Mouse (Mus musculus) cerebellum, adult 9-10 months (tissue): ENCODE results near the gene Zg16.
A peak's percentile ranks its signal among the peaks of the same experiment; 100 is the strongest.
"Not testable (repeated sequence)": the region's sequence is repeated elsewhere in the genome, so short reads cannot be mapped to it uniquely, and the experiment has no call there.

Source experiments
- DNase-seq: peaks from one replicate; pipeline ENCODE4 v3.0.0; 2022

Zg16 gene

DNA sequence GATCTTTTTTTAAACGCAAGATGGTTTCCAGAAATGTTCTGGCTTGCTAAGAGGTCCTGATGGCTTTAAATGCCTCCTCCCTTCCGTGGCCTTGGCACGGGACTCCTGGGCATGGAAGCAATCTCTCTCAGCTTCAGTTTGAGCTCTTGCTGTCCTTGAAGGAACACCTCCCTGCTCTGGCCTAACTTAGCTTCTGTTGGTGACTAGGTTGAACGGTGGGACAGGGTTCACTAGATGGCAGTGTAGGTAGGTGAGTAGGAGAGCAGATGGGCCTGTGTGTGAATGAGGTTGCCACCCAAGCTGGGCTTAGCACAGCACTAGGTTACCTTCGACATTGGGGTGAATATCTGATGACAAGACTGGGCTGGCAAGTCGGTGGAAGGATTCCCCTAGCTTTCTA lies 16.8 kb upstream of the Zg16 start:
- DNase-seq = peak; percentile 32

DNA sequence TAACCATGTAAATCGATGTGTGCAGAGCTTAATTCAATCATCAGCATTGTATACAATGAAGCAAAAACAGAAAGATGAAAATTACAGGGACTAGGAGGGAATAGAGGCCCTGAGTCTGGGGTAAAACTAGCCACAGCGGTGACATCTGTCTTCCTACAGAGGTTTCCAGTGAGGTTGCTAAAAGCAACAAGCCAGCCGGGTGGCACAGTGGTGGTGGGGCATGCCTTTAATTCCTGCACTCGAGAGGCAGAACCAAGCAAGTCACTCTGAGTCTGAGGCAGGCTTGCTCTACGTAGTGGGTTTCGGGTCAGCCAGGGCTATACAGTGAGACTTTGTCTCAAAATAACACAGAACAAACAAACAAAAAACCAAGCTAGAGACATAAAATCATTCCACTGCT lies 15.0 kb upstream of the Zg16 start:
- DNase-seq = no peak

- DNase-seq = no peak
These were observed 14.4 kb upstream of the Zg16 start for GRCm38 (mm10) chr7:127101451-127102016.

DNA sequence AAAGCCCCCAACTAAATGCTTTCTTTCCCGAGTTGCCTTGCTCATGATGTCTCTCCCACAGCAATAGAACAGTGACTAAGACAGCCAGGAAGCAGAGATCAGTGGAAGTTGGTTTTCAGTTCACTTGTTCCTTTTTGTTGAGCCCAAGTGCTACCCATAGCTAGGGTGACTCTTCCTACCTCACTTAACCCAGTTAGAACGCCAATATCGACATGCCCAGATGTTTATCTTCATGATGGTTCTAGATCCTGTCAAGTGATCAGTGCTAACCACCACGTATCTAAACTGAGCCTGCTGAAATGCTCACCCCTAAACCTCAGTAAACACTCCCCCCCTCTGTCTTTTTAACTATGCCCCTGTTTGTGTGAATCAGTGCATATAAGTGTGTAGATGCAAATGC lies 12.4 kb upstream of the Zg16 start:
- no peak for DNase-seq

- no peak for DNase-seq
These were observed 11.8 kb upstream of the Zg16 start for GRCm38 (mm10) chr7:127098950-127099349.

- DNase-seq = no peak
These were observed 11.4 kb upstream of the Zg16 start for GRCm38 (mm10) chr7:127098521-127098920.

DNA sequence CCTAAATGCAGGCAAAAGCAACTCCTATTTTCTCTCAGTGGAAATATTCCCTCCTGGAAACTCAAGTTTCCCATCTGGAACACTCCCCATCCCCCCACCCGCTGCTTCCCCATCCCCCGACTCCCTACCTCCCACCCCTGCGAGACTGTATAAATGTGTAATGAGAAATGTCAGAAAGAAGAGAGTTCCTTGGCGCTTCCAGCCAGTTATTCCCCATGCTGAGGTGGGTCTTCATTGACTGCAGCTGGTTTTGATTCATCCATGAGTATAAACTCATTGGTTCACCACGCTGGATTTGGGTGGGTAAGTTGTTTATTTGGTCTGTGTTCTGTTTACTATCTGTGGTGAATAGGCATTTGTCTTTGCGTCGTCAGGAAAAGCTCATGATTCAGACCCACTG lies 9.3 kb upstream of the Zg16 start:
- no peak for DNase-seq

GRCm38 (mm10) chr7:127093914-127094313 lies 6.8 kb upstream of the Zg16 start:
- DNase-seq = no peak

GRCm38 (mm10) chr7:127091114-127091896 lies 4.2 kb upstream of the Zg16 start, which contains the start of gene AI467606:
Gene AI467606, plus strand, starts transcription at chr7:127091359.
- DNase-seq = no peak

GRCm38 (mm10) chr7:127090154-127091113 lies 3.3 kb upstream of the Zg16 start:
- no peak for DNase-seq

- DNase-seq = no peak
These were observed 2.0 kb upstream of the Zg16 start for GRCm38 (mm10) chr7:127088901-127089845.

GRCm38 (mm10) chr7:127088083-127088482 lies 955 bp upstream of the Zg16 start:
- no peak for DNase-seq

- not testable (repeated sequence) for DNase-seq
These were observed 1.4 kb downstream of the Zg16 start for GRCm38 (mm10) chr7:127085751-127086150.

DNA sequence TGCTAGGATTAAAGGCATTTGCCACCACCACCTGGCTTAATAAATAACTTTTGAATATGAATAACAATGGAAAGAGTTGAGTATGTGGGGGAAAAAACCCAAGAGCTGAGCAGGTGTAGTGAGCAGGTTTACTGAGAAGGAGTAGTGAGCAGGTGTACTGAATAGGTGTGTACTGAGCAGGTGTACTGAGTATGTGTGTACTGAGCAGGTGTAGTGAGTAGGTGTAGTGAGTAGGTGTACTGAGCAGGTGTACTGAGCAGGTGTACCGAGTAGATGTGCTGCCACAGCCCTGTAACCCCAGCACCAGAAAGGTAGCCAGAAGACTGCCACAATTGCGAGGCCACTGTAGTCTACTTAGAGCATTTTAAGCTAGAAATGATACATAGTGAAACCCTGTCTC lies 2.3 kb downstream of the Zg16 start:
- DNase-seq = no peak

GRCm38 (mm10) chr7:127083689-127084088 lies 3.4 kb downstream of the Zg16 start:
- no peak for DNase-seq

DNA sequence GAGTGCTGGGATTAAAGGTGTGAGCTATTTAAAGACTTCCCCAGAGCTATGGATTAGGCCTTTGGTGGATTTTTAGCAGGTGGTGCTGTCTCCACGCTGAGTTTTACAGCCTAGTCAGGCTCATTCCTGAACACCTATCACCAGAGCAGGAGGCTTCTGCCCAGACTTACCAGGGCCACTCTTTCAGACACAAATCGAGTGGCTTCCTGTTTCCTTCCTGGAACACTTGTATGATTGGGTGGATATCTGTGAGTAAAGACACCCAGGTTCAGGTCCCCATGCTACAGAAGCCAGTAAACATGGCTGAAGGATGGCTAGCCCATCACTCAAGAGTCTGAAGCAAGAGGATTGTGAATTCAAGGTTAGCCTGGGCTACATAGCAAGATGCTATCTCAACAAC lies 4.1 kb downstream of the Zg16 start:
- no peak for DNase-seq

GRCm38 (mm10) chr7:127082271-127082670 lies 4.9 kb downstream of the Zg16 start:
- no peak for DNase-seq

DNA sequence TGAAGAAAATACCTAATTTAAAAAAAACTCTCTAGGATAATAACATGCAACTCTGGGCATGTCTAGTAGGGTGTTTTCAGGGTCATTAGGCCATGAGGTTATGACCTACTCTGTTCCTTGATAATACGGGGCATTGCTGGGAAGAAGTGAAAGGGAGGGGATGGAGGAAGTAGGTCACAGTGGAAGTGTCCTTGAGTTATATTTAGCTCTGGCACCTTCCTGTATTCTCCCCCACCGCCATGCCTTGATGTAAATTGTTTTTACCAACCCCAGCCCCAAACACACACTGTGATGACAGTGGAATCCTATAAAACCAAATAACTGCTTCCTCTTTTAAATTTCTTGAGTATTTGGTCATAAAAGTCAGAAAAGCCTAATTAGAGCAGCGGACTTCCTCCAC lies 7.1 kb downstream of the Zg16 start:
- no peak for DNase-seq

DNA sequence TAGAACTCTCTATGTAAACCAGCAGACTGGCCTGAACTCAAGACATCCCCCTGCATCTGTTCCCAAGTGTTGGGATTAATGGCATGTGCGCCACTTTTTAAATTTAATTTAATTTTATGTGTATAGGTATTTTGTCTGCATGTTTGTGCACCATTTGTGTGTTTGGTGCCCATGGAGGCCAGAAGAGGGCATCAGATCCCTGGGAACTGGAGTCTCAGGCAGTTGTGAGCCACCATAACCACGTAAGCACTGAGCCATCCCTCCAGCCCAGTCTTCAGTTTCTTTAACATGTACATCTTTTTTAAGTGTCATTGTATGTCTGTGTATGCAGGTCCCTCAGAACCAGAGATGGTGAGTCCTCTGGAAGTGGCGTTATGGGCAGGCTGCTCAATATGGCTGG lies 9.4 kb downstream of the Zg16 start:
- DNase-seq = no peak

GRCm38 (mm10) chr7:127076188-127076587 lies 10.9 kb downstream of the Zg16 start:
- no peak for DNase-seq

DNA sequence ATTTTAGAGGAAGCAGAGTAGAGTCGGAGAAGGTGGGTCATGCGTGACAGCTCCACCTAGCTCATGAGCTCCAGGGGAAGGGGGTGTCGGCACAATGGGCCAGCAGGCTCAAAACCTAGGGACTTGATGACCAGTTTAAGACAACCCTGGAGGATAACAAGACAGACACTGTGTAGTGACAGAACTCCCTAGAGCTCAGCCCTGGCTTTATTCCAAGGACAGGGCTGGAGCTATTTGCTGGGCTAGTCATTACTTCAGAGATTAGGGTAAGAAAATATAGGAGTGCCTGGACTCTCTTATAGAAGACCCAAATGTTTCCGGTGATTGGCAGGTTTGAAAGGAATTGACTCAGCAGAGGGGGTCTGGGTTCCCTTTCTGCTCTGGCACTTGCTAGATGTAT lies 13.9 kb downstream of the Zg16 start:
- DNase-seq = no peak

DNA sequence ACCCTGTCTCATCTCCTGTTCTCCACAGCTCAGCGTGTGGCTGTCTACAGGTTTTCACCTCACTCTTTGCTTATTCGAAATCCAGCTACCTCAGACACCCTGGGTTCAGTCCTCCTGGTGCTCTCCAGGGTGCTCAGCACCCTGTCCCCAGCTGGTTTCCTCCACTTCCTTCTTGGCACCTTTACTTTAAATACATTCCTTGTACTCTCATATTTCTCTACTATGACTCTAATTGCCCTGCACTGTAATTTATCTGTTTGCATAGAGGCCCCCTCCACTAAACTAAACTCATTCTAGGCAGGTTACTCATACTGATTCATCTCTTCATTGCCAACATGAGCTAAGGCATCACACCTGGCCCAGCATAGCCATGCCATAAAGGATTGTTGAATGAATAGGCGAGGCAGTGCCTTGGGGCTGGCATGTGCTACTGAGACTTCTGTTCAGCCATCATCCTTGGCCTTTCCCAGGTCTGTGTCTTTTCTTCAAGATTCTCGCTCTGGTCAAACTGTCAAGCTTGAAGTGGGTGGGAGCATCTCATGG lies 16.2 kb downstream of the Zg16 start:
- DNase-seq = no peak
